Mouse (Mus musculus) liver (tissue): ENCODE measurements at regions not wholly inside any gene's neighbourhood (a gene's known extent, or its start where the extent isn't known, plus 50 kb on each side); places are given as distances from the start of the nearest gene placed in this dataset.

Source experiments
- DNase-seq: peaks from one replicate; pipeline ENCODE4 v3.0.0-alpha.2; 2020; ENCODE audit warnings: mixed read lengths

- DNase-seq, result no peak
These were observed 247.5 kb upstream of the Dio3 start for GRCm38 (mm10) chr12:110031326-110031725.

DNA sequence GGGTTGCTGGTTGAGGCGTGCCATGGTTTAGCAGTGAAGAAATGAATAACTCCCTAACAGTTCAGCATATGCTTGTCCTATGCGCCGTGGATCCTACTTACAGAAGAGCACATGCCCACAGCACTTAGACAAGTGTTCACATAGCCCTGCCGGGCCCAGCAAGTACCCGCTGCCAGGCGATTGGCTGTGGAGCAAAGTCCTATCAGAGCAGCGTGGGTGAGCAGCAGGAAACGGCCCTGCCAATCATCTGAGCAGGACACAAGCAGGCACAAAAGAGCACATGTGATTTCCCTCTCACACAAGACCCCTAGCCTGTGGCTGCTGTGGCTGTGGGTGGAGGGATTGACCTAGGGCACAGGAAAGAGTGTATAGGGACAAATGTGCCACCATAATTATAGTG is 243.7 kb upstream of the Dio3 start:
- DNase-seq, result no peak

GRCm38 (mm10) chr12:110040682-110041081 is 238.2 kb upstream of the Dio3 start:
- no peak for DNase-seq

DNA sequence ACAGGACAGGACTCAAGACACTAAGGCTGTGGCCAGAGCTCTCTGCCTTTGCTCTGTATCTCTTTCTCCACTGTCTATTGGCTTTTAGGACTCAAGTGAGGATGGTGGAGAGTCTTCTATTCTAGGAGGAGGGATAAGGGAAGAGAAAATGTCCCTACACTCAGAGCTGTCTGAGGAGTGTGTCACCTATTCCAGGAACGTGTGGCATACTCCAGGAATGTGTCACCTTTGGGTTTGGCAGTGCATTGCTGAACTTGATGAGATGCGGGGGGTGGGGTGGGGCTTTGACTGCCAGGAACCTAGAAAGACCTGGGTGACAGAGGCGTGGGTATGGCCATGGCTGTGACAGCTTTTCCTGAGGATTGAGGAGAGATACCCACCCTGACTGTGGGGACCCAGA is 237.1 kb upstream of the Dio3 start:
- no peak for DNase-seq

- DNase-seq, result no peak
These were observed 234.6 kb upstream of the Dio3 start for GRCm38 (mm10) chr12:110044266-110044665.

DNA sequence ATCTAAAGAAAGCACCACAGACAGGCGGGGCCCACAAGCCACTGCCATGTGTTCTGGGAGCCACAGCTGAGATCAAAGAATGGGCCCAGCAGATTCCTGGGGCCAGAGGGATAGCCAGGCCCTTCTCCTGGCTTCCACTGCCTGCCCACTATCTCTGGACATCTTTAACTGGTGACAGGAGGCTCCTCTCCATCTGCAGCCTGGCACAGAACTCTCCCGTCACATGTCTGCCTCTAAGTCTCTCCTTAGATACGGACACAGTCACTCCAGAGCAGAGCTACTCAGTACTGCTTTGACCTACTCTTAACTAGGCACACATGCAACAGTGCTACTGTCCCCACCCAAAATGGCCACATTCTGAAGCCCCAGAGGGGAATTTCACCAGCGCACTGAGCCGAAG is 234.1 kb upstream of the Dio3 start:
- DNase-seq, result no peak

DNA sequence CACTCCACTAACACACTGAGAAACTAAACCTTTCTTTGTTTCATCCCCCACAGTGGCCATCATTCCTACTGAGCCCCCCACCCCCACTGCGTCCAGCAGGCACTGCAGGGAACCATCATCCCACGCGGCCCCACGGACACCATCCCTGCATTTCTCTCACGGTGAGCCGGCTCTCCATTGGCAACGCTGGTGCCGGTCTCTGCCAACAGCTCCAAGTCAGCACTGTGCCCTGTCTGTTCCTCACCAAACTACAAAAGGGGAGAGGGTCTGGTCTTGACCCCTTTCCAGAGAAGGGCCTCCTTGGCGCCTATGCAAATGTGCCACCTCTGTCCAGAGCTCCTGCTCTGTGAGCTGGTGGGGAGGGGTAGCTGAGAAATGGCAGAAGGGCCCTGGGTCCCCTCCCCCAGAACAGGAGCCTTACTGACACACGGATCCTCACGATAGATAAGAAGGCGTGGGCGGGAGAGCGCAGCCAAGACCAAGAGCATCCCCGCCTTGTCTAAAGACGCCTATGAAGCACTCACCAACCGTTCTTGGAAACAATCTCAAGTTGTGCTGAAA is 233.0 kb upstream of the Dio3 start:
- DNase-seq, result no peak

GRCm38 (mm10) chr12:110046613-110047012 is 232.3 kb upstream of the Dio3 start:
- DNase-seq, result no peak

DNA sequence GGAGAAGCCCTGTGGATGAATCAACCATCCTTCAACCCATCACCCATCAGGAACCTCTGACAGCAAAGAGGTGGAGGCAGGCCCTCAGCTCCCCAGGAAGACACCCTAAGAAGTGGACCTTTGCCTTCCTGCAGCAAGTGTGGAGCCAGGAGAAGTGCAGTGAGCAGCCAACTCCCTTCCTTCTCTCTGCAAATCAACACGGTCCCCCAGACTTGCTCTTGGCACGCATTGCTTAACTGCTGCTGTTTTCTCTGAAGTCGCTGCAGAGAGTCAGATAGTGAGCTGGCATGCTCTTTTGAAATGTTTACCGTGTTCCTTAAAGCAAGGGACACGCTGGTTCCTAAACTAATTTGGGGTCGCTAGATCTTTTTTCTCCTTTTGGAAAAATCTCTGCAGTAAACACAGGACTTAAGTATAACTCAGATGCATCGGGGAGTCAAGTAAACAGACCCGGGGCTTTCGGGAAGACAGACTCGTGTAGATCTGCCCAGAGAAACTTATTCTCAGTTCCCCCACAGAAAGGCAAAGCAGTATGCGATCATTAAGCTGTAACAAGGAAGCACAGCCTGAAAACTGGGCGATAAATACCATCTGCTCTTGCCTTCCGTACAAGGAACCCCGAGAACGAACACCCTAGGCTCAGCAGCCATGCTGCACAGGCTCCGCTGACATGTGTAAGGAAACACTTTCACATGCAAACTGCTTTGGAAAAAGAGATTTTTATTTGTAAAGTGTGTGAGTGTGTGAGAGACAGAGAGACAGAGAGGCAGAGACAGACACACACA is 231.2 kb upstream of the Dio3 start:
- no peak for DNase-seq

DNA sequence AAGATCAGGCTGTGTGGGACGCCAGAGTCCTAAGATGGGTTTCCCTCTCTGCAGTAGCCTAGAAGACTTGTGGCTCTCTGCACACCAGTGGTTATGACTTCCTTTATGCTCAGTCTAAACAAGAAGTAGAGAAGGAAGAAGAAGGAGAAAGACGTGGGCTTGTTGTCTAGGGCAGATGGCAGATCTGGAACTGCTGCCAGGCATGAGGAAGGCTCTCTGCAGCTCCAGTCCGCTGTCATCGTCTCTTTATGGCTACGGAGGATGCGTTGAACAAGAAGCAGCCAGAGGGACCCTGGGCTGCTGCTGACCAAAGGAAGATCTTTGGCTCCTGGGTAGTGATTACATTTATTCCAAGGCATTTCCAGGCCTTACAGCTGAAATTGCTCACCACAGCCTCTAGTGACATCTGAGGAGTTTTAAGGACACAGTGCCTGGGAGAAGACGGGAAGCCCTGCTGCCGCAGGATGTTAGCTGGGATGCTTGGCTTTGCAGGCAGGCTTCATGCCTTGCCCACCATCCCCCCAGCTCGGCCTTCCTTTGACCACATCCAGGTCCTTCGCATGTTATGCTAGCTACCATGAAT is 229.6 kb upstream of the Dio3 start:
- no peak for DNase-seq

DNA sequence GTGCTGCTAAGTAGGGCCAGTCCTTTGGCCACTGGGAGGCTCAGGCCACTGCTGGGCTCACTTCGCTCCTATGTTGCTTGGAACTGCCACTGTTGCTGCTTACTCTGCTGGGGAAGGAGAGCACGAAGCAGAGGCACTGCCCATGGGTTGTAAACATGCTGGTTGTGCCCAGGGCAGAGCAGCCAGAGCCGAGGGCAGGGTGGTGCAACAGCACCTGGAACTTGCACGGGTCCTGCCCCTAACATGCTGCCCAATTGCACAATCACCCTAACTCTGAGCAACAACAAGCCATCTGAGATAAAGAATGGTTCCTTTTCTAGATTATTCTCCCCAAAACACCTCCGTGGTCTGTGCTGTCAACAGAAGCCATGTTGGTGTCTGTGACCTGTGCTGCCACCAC is 219.5 kb upstream of the Dio3 start:
- no peak for DNase-seq

DNA sequence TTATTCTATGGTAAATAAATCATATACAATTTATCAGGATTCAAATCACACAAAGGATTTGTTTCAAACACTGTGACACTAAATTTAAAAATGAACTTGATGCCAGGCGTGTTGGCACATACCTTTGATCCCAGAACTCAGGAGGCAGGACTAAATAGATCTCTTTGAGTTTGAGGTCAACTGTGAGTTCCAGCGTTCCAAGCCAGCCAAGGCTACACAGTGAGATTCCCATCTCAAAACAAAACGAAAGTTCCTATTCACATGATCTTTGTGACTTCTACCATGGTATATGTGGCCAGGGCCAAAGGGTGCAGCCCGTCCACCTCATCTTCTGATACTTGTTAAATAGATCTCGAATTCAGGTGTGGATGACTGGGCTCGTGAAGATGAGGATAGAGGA is 216.9 kb upstream of the Dio3 start:
- DNase-seq, result no peak

GRCm38 (mm10) chr12:110063013-110063412 is 215.9 kb upstream of the Dio3 start:
- no peak for DNase-seq

DNA sequence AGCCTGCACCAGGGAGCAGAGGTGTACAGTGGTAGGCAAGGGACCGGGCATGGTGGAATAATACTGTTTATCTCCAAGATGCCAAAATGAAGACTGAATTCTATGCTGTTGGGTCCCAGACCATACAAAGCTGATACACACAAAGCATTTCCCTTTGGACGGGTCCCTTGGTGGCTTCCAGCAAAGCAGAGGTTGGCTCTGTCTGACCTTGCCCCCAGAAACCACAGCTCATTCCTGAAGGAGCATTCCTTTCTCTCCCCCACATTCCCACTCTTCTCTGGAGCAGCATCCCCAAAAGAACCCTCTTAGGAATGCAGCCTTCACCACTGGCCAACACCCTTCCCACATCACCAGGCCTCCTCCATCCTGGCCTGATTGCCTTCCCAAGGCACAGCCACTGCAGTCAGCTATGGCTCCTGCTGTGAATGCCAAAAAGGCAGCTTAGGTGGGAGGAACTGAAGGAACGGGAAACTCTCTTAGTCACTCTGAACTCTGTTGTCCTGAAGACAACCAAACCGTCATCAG is 212.4 kb upstream of the Dio3 start:
- DNase-seq, result no peak

DNA sequence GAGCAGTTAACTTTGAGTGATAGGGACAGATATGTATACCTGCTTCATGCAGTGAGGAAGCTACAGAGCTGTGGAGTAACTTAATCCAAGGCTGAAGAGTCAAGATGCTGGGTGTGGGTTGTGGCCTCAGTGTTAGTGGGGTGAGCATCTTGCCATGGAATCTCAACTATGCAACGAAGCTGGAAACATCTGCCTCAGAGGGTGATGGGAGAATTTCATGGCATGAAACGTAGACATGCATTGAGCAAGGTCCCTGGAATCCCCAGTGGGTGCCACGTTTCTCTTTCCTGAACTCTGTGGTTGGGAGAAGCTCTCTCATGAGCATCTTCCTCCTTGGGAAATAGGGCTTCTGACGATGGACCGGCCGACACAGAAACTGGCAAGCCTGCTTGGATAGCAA is 208.4 kb upstream of the Dio3 start:
- no peak for DNase-seq

GRCm38 (mm10) chr12:110071823-110072222 is 207.0 kb upstream of the Dio3 start:
- no peak for DNase-seq

GRCm38 (mm10) chr12:110074921-110075320 is 203.9 kb upstream of the Dio3 start:
- DNase-seq, result no peak

DNA sequence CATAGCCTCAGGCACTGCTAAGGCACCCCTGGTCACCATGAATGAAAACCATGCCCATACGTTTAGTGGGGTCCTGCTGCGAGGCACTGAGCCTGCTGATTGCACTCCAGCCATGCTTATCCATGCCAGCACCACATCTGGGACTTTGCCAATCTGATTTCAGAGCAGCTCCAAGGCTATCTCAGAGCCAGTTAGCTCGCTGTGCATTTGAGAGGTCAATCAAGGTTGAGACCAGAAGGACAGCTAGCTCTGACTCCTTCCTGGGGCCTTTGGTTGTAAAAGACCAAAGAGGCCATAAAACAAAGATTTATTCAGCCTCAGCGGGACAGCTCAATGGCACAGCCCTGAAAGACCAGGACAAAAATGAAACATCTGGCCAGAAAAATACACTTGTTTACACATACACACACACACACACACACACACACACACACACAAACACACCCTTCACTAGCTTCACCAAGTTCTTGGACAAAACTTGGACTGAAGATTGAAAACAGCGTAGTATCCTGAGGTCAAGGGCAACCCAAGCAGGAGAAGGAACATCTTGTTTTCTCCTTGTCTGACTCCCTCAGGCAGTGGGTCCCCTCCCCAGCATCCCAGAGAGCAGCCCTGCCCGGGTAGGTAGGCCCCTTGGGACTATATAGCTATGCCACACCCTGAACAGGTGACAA is 201.5 kb upstream of the Dio3 start:
- DNase-seq, result no peak

GRCm38 (mm10) chr12:110078081-110078505 is 200.8 kb upstream of the Dio3 start:
- DNase-seq, result no peak

GRCm38 (mm10) chr12:110081831-110082615 is 196.8 kb upstream of the Dio3 start:
- no peak for DNase-seq

DNA sequence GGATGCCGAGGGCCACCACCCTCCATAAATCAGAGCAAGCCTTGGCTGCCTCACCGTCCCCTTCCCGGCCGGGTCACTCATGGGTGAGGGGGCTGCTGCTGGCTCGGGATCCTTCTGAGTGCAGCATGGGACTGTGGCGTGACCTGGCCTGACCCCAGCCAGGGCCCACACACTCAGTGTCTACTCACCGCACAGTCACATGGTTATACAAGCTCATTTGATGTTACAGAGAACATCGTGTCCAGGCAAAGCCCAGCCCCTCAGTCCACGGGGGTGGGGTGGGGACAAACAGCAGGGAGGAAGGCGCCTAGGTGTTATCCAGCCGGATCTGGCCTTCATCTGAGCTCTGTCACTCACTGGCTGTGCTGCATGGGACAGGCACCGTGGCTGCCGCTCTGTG is 195.9 kb upstream of the Dio3 start:
- DNase-seq, result no peak

- no peak for DNase-seq
These were observed 195.4 kb upstream of the Dio3 start for GRCm38 (mm10) chr12:110083471-110083870.

DNA sequence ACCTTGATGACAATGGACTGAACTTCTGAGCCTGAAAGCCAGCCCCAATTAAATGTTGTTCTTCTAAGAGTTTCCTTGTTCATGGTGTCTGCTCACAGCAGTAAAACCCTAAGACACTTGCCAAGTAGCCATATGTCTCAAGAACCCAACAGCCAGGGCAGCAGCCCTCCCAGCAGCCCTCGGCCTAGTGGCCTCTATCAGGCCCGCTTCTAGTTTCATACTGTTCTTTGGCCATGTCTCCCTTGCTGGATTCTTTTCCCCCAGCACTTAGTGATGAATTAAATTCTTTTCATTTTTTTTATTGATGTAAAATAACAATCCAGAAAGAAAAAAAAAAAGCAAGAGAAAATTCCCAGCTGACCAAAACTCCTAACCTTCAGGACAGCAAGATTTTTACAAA is 191.9 kb upstream of the Dio3 start:
- DNase-seq, result no peak
